Comparison of ENCODE assay signal across 8 mouse cellular contexts in genomic region chr6:47243863-47244606, GRCm38 (mm10).
DNase-seq lines count a peak whose midpoint lies in the region; ATAC-seq lines count a peak whose summit lies in the region.

No protein-coding gene starts in this region.

- peak; percentile 57; the same call in 1 of the 2 replicates for ATAC-seq in lung, embryonic 15.5 days (ENCODE audit: borderline replicate concordance, extremely low read depth, low FRiP score, low TSS enrichment)

- peaks cover 5% of the 10 kb centered on the region; the same call in 1 of the 2 replicates for H3K4me1 ChIP-seq in lung, embryonic 15.5 days

- no peak overlapping the region for H3K27ac ChIP-seq in lung, embryonic 15.5 days

- no peaks in the 10 kb centered on the region for H3K36me3 ChIP-seq in lung, embryonic 15.5 days

- peak; percentile 55 for DNase-seq in heart, adult 11 months
- DNase-seq in heart, adult 9 months (ENCODE audit: low spot score in 2 of 2): no peak
- peak; percentile 52 for DNase-seq in c-Kit-positive CD71-negative TER-119-negative erythroid progenitor cells, embryonic 14.5 days (ENCODE audit: low read depth)
- DNase-seq in gonadal fat pad, adult 2 months (ENCODE audit: low read depth): peak; percentile 5
- peak; percentile 22 to 55 for DNase-seq in kidney, postnatal 4 days
- DNase-seq in retina, postnatal 1 day: peak; percentile 95
- DNase-seq in adipocyte (ENCODE audit: low spot score): no peak

- H3K9me3 ChIP-seq in lung, embryonic 15.5 days: no peaks in the 10 kb centered on the region

- no peaks in the 10 kb centered on the region for H3K27me3 ChIP-seq in lung, embryonic 15.5 days

- H3K4me2 ChIP-seq in lung, embryonic 15.5 days: peak overlapping the region; percentile 33

- H3K4me3 ChIP-seq in lung, embryonic 15.5 days: peak overlapping the region; percentile 12; the same call in 1 of the 2 replicates

- no peak overlapping the region for H3K9ac ChIP-seq in lung, embryonic 15.5 days

- 15% methylated on average over 6 of the region's 6 CpGs for WGBS in lung, embryonic 15.5 days

Comparison
In these comparisons a context has a peak if more than half of its experiments do, and no peak if none do; other contexts are left out.
1. DNase-seq: peak in heart, adult 11 months (single experiment), c-Kit-positive CD71-negative TER-119-negative erythroid progenitor cells, embryonic 14.5 days (single experiment), gonadal fat pad, adult 2 months (single experiment), kidney, postnatal 4 days (2 of 2) and retina, postnatal 1 day (single experiment); none in heart, adult 9 months (0 of 2) and adipocyte (single experiment).